Mouse (Mus musculus) heart, embryonic 16.5 days (tissue): ENCODE results near the gene Map1lc3a. TPM values are rescaled to one million over a fixed set of nuclear protein-coding genes. Genes with fewer than 3 reads are reported as not detected.

Experiments used
- ATAC-seq: fragments of 200-750 bp; cut with Nextera tagmentation; replicated peaks from 2 replicates; pipeline ENCODE4 v1.8.0; 2017; ENCODE audit warnings: moderate number of reproducible peaks; ENCODE audit not compliant: insufficient read depth, low FRiP score; ENCODE audit errors: extremely low read depth
- H3K27ac ChIP-seq: fragments of 300-500 bp; sonication (generic); 2 replicates; pipeline ENCODE4 v1.5.1; 2014; ENCODE audit warnings: mild to moderate bottlenecking, low read length, control low read depth, moderate library complexity
- H3K27me3 ChIP-seq: fragments of 300-500 bp; sonication (generic); 2 replicates; pipeline ENCODE4 v1.6.1; 2014; ENCODE audit warnings: low read length, mixed read lengths; ENCODE audit not compliant: control insufficient read depth, insufficient read depth
- H3K36me3 ChIP-seq: fragments of 300-500 bp; sonication (generic); 2 replicates; pipeline ENCODE4 v1.6.1; 2014; ENCODE audit not compliant: control insufficient read depth, insufficient read depth
- H3K4me1 ChIP-seq: fragments of 300-500 bp; sonication (generic); 2 replicates; pipeline ENCODE4 v1.6.1; 2014; ENCODE audit warnings: low read length, mixed read lengths; ENCODE audit not compliant: control insufficient read depth, insufficient read depth
- H3K4me2 ChIP-seq: fragments of 300-500 bp; sonication (generic); 2 replicates; pipeline ENCODE4 v1.6.1; 2014; ENCODE audit warnings: low read depth, mild to moderate bottlenecking, control low read depth, low read length
- H3K4me3 ChIP-seq: fragments of 300-500 bp; sonication (generic); 2 replicates; pipeline ENCODE4 v1.5.1; 2014; ENCODE audit warnings: mild to moderate bottlenecking, control low read depth, low read length
- H3K9ac ChIP-seq: fragments of 300-500 bp; sonication (generic); 2 replicates; pipeline ENCODE4 v1.6.1; 2014; ENCODE audit warnings: low read length, control low read depth
- H3K9me3 ChIP-seq: fragments of 300-500 bp; sonication (generic); replicated peaks from 2 replicates; pipeline ENCODE4 v1.6.1; 2016; ENCODE audit warnings: low read length; ENCODE audit not compliant: control insufficient read depth
- WGBS: fragments of 180-500 bp; shearing (Covaris S2); extraction: QIAGEN DNeasy Blood & Tissue Kit; methylation state at CpG from one replicate; pipeline ENCODE4 v1.1.7; 2014; 5-methylcytosine and 5-hydroxymethylcytosine counted together
- polyA plus RNA-seq: library from polyadenylated mRNA; unstranded; fragments of >200 nt; fragmentation: Nextera tagmentation; extraction: Ambion mirVana; gene quantifications from 2 replicates; pipeline ENCODE4 v1.2.1, GENCODE M21; 2015

Gene Map1lc3a
- 427 and 460 TPM in 2 replicates for polyA plus RNA-seq

DNA sequence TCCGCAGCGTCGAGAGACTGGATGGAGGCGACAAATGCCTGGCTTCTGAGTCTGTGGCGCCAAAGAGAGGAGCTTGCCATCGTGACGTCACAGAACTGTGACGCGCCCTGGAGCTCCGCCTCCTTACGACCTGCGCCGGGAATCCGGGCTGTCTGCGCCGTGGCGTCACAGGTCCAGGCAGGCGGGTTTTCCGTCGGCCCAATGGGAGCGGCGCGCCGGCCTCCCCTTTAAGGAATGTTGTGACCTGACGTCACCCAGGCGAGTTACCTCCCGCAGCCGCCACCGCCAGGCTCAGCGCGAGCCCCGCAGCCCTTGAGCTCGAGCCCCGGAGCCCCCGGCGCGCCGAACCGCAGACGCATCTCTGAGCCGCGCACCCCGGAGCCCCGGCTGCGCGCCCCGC, at the start of gene Map1lc3a:
Gene Map1lc3a (plus strand): TSS at position 103 of the 400 bp plus-strand sequence.
- WGBS: 2% methylated on average over 45 of the region's 47 CpGs

DNA sequence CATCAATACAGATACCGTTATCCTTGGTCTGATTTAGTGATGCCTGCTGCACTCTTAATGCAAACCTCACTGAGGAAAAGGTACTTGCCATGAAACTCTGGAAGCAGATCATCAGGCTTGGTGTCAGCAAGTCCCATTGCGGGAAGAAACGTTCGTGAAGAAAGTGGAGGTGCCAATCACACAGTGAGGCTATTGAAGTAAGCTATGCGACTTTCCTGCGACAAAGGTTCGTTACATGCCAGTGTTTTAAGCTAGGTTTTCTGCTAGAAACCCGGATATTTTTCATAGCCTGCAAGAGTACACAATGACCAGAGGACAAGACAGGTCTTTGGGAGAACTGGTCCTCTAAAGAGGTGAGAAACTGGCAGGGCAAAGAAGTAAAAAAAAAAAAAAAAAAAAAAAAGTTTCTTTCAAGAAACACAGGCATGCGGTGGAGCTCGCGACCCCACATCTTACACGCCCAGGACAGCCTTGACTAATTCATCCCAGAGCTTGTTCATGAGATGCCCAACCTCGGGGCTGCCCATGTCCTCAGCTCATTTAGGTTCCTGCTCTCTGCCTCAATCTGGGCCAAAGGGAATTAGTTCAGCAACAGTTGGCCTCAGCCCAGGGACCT, 40.2 kb upstream of the Map1lc3a start:
- H3K4me2 ChIP-seq: peak overlapping the region; percentile 74
- H3K4me1 ChIP-seq: peaks cover 26% of the 10 kb centered on the region
- peak overlapping the region; percentile 89 for H3K27ac ChIP-seq
- no peaks in the 10 kb centered on the region for H3K27me3 ChIP-seq
- peak overlapping the region; percentile 82 for H3K4me3 ChIP-seq
- peak overlapping the region; percentile 89 for H3K9ac ChIP-seq
- peak; percentile 77 for ATAC-seq
- H3K9me3 ChIP-seq: no peaks in the 10 kb centered on the region
- WGBS: 6% methylated on average over 13 of the region's 13 CpGs
- H3K36me3 ChIP-seq: no peaks in the 10 kb centered on the region

More for the DNA sequence above, at the start of gene Map1lc3a:
- H3K27ac ChIP-seq: peak within 1 kb of the TSS; percentile 88
- H3K4me2 ChIP-seq: peak within 1 kb of the TSS; percentile 68
- 0 out of 2 replicates have a peak, but pooled peaks cover 2% of the 10 kb centered on the region for H3K36me3 ChIP-seq
- ATAC-seq: peak; percentile 90
- H3K9me3 ChIP-seq: no peaks in the 10 kb centered on the region
- H3K4me3 ChIP-seq: peak within 1 kb of the TSS; percentile 76
- peak within 1 kb of the TSS; percentile 91 for H3K9ac ChIP-seq
- H3K4me1 ChIP-seq: peaks cover 19% of the 10 kb centered on the region
- no peaks in the 10 kb centered on the region for H3K27me3 ChIP-seq

DNA sequence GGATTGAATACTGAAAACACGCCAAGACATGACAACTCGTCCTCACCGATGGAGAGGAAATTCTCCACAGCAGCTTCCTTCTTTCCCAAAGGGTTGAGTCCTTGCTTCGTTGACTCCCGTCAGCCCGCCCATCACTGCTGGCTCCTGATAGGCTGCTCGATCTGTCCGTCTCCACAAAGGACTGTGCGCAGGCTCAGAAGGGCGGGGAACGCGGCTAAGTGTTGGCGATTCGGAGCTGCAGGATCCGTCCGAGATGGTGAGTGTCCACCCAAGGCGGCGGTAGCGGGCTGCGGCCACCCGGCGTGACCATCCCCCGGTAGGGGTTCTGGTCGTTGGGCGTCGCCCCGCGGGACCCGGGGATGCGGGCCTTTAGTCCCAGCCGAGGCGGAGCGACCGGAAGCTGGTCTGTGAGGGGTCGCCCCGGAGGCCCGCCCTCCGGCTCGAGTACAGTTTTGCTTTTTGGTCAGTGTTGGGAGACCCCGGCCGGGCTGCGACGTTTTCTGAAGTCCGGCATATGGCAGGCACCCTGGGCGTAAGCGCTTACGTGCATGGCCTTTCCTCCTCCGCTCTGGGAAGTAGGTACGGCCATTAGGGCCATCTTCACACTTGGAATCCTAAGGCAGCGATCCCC, 39.6 kb upstream of the Map1lc3a start, which contains the start of gene Dynlrb1:
Gene Dynlrb1 (plus strand): TSS at position 172 of the 631 bp plus-strand sequence.
- ATAC-seq: peak; percentile 99
- peak within 1 kb of the TSS; percentile 82 for H3K4me3 ChIP-seq
- H3K4me1 ChIP-seq: peaks cover 28% of the 10 kb centered on the region
- H3K4me2 ChIP-seq: peak within 1 kb of the TSS; percentile 96
- no peaks in the 10 kb centered on the region for H3K9me3 ChIP-seq
- H3K9ac ChIP-seq: peak within 1 kb of the TSS; percentile 89
- H3K36me3 ChIP-seq: peaks cover 3% of the 10 kb centered on the region; the same call in 1 of the 2 replicates
- H3K27ac ChIP-seq: peak within 1 kb of the TSS; percentile 89
- WGBS: 0% methylated on average over 50 of the region's 50 CpGs
- H3K27me3 ChIP-seq: no peaks in the 10 kb centered on the region

DNA sequence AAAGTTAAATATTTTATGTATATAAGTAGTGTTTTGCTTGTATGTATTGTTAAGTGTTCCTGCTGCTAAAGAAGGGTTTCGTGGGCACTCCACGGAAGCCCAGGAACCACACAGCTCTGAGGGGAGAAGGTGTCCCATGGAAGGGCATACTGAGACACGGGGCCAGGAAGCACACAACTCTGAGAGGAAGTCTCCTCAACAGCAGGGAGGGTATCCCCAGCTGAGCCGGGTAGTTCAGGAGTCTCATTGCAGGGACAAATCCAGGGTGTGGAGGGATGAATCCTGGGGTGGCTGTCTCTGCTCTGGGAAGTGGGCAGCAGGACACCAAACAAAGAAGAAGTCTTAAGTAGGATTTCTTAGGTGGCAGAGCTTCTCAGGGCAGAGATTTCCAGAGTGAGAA, 38.8 kb upstream of the Map1lc3a start:
- no peaks in the 10 kb centered on the region for H3K9me3 ChIP-seq
- peaks cover 3% of the 10 kb centered on the region; the same call in 1 of the 2 replicates for H3K36me3 ChIP-seq
- H3K27me3 ChIP-seq: no peaks in the 10 kb centered on the region
- H3K27ac ChIP-seq: peak overlapping the region; percentile 89
- H3K4me2 ChIP-seq: peak overlapping the region; percentile 96
- H3K4me3 ChIP-seq: peak overlapping the region; percentile 82
- no peak for ATAC-seq
- peak overlapping the region; percentile 89 for H3K9ac ChIP-seq
- peaks cover 29% of the 10 kb centered on the region for H3K4me1 ChIP-seq
- 4% methylated on average over 4 of the region's 4 CpGs for WGBS

DNA sequence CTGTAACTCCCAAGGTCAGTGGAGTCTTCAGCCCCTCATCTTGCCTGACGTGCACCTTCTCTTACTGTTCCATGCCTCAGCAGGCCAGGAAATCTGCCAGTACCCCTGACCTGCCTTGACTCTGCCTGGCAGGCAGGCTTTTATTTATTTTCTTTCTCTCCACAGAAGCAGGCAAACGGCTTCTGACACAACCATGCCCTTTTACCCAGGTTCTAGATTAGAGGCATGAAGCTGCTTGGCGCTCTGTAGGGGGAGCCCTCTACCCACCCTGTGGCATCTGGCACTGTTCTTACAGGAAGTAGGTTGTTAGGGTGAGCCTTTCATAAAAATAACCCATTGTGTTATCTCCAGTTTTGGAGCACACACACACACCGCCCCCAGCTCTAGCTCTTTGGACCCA, 35.2 kb upstream of the Map1lc3a start:
- WGBS: 70% methylated on average over 4 of the region's 4 CpGs
- H3K36me3 ChIP-seq: peaks cover 22% of the 10 kb centered on the region
- H3K27ac ChIP-seq: no peak overlapping the region
- H3K4me1 ChIP-seq: peaks cover 34% of the 10 kb centered on the region
- ATAC-seq: no peak
- H3K9ac ChIP-seq: no peak overlapping the region
- no peak overlapping the region for H3K4me3 ChIP-seq
- H3K4me2 ChIP-seq: no peak overlapping the region
- no peaks in the 10 kb centered on the region for H3K9me3 ChIP-seq
- H3K27me3 ChIP-seq: no peaks in the 10 kb centered on the region

DNA sequence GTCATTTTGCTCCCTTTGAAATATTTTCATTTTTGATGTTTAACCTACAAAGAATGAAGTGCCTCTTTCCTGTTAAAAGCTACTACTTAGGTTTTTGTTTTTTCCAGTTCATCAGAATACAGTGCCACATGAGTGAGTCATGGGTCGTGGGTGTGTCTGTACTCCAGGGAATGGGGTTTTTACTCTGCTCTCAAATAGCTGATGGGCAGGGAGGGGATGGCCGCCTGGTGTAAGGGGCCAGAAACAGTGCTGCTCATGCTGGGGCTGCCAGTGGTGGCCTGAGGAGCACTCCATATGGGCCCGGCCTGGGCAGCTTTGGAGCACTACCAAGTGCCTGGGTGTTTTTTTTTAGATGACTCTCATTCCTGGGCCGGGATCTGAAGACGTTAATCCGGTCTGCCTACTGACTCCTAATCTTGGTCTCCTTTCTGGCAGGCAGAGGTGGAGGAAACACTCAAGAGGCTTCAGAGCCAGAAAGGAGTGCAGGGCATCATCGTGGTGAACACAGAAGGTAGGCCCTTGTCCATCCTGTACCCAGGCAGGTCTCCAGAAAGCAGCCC, 33.7 kb upstream of the Map1lc3a start:
- Histone ChIP-seq H3K4me2 (no peak overlapping the region), H3K4me1 (peaks cover 35% of the 10 kb centered on the region), H3K27ac (peak overlapping the region; percentile 61), H3K9ac (no peak overlapping the region), H3K9me3 (no peaks in the 10 kb centered on the region), H3K4me3 (no peak overlapping the region), H3K36me3 (peaks cover 29% of the 10 kb centered on the region), H3K27me3 (no peaks in the 10 kb centered on the region)
- no peak for ATAC-seq
- WGBS: 53% methylated on average over 7 of the region's 7 CpGs

DNA sequence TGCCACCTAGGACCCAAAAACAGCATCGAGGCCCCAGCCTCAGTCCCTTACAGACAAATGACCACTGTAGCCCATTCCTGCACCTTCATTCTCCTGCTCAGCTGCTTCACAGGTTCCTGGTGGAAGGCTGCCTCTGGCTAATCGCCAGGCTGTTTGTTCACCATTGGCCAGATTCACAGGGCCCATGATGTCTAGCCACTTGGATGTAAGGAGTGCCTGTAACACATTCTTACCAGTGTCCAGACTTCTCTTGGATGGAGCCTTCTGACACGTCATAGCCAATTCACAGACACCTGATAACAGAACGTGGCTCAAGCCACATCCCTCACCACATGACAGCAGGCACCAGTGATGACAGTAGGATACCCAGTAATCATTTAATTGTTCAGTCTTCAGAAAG, 29.9 kb upstream of the Map1lc3a start:
- 0 out of 2 replicates have a peak overlapping the region, but pooled peaks have one; percentile 25 for H3K27ac ChIP-seq
- 49% methylated on average over 4 of the region's 4 CpGs for WGBS
- H3K36me3 ChIP-seq: peaks cover 65% of the 10 kb centered on the region
- ATAC-seq: peak; percentile 64
- no peaks in the 10 kb centered on the region for H3K27me3 ChIP-seq
- H3K4me2 ChIP-seq: no peak overlapping the region
- H3K9ac ChIP-seq: no peak overlapping the region
- H3K4me3 ChIP-seq: no peak overlapping the region
- H3K9me3 ChIP-seq: no peaks in the 10 kb centered on the region
- peaks cover 13% of the 10 kb centered on the region for H3K4me1 ChIP-seq

DNA sequence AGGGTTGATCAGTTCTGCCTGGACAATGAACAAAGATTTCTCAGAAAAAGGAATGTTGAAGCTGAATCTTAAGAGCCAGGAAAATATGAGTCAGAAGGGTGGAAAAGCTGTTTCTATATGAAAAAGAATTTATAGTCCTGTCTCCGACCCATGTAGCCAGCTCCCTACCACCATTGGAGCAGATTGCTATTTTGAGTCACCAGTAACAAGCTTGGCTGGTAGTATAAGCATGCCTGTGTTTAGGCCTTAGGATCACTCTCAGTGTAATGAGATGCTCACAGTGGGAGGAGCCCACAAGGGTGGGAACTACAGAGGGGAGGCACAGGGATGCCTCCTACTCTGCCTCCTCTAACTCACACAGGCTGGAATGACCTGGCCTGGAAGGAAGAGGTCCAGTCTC, 27.9 kb upstream of the Map1lc3a start:
- Histone ChIP-seq H3K27me3 (no peaks in the 10 kb centered on the region), H3K4me3 (no peak overlapping the region), H3K4me1 (peaks cover 10% of the 10 kb centered on the region; the same call in 1 of the 2 replicates), H3K9ac (no peak overlapping the region), H3K9me3 (no peaks in the 10 kb centered on the region), H3K27ac (no peak overlapping the region), H3K36me3 (peaks cover 69% of the 10 kb centered on the region), H3K4me2 (no peak overlapping the region)
- 77% methylated on average over 1 of the region's 1 CpGs for WGBS
- no peak for ATAC-seq

DNA sequence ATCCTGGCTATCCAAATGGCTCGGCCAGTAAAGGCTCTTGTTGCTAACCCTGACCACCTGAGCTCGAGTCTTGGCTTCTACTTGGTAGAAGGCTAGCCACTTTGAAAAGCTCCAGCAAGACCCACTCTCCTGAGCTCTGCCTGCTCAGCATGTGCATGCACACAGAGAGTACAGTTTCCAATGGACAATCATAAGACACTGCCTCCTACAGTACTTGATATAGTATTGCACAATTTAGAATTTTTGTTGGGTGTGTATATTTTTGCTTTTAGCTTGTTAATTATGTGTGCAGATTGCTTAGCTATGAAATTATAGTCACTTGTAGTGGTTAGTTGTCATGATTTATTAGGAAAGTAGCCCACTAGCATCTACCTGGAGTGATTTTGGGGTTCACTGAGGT, 27.4 kb upstream of the Map1lc3a start:
- no peak overlapping the region for H3K9ac ChIP-seq
- no peak for ATAC-seq
- no peaks in the 10 kb centered on the region for H3K9me3 ChIP-seq

More for the DNA sequence above, 27.4 kb upstream of the Map1lc3a start:
- no peak overlapping the region for H3K4me3 ChIP-seq
- H3K27ac ChIP-seq: no peak overlapping the region
- H3K4me1 ChIP-seq: peaks cover 10% of the 10 kb centered on the region; the same call in 1 of the 2 replicates
- peaks cover 64% of the 10 kb centered on the region for H3K36me3 ChIP-seq
- no peak overlapping the region for H3K4me2 ChIP-seq
- 92% methylated on average over 2 of the region's 2 CpGs for WGBS
- H3K27me3 ChIP-seq: no peaks in the 10 kb centered on the region
